32 mouse cellular contexts compared by ENCODE assay signal in the genomic region with DNA sequence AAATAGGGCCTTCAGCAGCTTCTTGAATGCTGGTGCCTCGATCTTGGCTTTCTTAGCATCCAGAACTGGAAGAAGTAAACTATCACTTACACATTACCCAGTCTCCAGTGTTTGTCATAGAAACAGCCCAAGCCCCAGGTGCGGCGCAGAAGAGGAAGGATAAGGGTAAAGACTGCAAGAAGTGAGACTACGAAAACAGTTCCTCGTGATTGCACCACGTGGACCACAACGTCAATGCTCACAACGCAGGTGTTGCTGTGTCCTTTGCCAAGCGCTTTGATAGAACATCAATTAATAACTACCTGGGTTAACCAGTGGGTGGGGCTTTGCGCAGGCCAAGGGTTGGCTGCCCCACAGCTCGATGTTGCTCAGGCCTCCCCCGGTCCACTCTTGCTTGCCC. TPM values are rescaled to one million over a fixed set of nuclear protein-coding genes. Genes with fewer than 3 reads are reported as not detected.
"Had no signal": no experiment of that assay in that cellular context is flagged by ENCODE, and none has a peak within 500 bp of the region (broad histone marks: within the 10 kb centered on the region; RNA-seq: fewer than 3 reads in every experiment).

No protein-coding gene starts in this region.

- H3K9ac ChIP-seq: liver, embryonic 13.5 days; midbrain, embryonic 13.5 days; neural tube, embryonic 13.5 days had no signal

- H3K27ac ChIP-seq: kidney, postnatal 0 days; layer of hippocampus, adult 2 months; left cerebral cortex, adult 2 months; liver, embryonic 13.5 days; midbrain, embryonic 13.5 days; neural tube, embryonic 13.5 days; stomach, postnatal 0 days had no signal

- H3K4me3 ChIP-seq: layer of hippocampus, adult 2 months; left cerebral cortex, adult 2 months; liver, embryonic 13.5 days; midbrain, embryonic 13.5 days; myocyte; neural tube, embryonic 13.5 days had no signal

- H3K36me3 ChIP-seq: liver, embryonic 13.5 days; midbrain, embryonic 13.5 days; neural tube, embryonic 13.5 days had no signal

- H3K4me2 ChIP-seq: liver, embryonic 13.5 days; midbrain, embryonic 13.5 days; neural tube, embryonic 13.5 days had no signal

- H3K27me3 ChIP-seq: liver, embryonic 13.5 days; midbrain, embryonic 13.5 days; neural tube, embryonic 13.5 days had no signal

- ATAC-seq: intestine, postnatal 0 days; midbrain, embryonic 13.5 days; midbrain, embryonic 16.5 days had no signal

- DNase-seq: kidney, adult 2 months; kidney, postnatal 25 days; layer of hippocampus, adult 9-11 months; liver, embryonic 13.5 days; lung, adult 2 months; lung, postnatal 14 days; lung, postnatal 4 days; thymus, postnatal 25 days had no signal

- H3K9me3 ChIP-seq: liver, embryonic 13.5 days; midbrain, embryonic 13.5 days; neural tube, embryonic 13.5 days had no signal

- H3K4me1 ChIP-seq: liver, embryonic 13.5 days had no signal

RNA-seq across cellular contexts. Expression of gene Msgn1, which starts 8.1 kb away (rescaled TPM):
- total RNA-seq: layer of hippocampus, adult 2 months; layer of hippocampus, postnatal 25 days; left cerebral cortex, adult 2 months; left cerebral cortex, postnatal 10 days; left cerebral cortex, postnatal 36 days; liver, adult 2 months had no signal
- polyA plus RNA-seq: intestine, embryonic 14.5 days; intestine, postnatal 0 days; kidney, adult 2 months; kidney, embryonic 14.5 days; kidney, postnatal 0 days; large intestine, adult 2 months; limb, embryonic 11.5 days; liver, adult 2 months; liver, embryonic 13.5 days; liver, embryonic 16.5 days; lung, adult 2 months; lung, embryonic 16.5 days; midbrain, embryonic 13.5 days; midbrain, embryonic 16.5 days; myocyte; neural tube, embryonic 13.5 days; small intestine, adult 2 months; stomach, embryonic 14.5 days; stomach, postnatal 0 days; thymus, postnatal 0 days had no signal

RNA-seq across cellular contexts. Expression of gene Kcns3, which starts 49.9 kb away (rescaled TPM):
- total RNA-seq: megakaryocyte progenitor cell, adult 5-6 weeks; monocyte, adult 5-6 weeks had no signal
- polyA plus RNA-seq: myocyte had no signal
